Mouse (Mus musculus) B cell, adult 67 days (primary cell): ENCODE data around the gene Asdurf. TPM values are rescaled to one million over a fixed set of nuclear protein-coding genes. Genes with fewer than 3 reads are reported as not detected.

Source experiments
- total RNA-seq, 2 experiments: library from RNA; stranded (reverse); gene quantifications; 4 replicates each; pipeline ENCODE4 v1.2.4; 2023

Asdurf gene
- total RNA-seq: 10 to 100 TPM in 1 of 2 experiments, not detected in 1; 12.3 TPM

GRCm38 (mm10) chr1:53352327-53353261 lies at the start of gene Asdurf, which contains the start of the genes Gm28551 and Asnsd1:
Gene Asdurf, minus strand, starts transcription at chr1:53352619.
Gene Gm28551, minus strand, starts transcription at chr1:53352667.
Gene Asnsd1, minus strand, starts transcription at chr1:53352752.

GRCm38 (mm10) chr1:53312989-53313967 lies 39.1 kb downstream of the Asdurf start, which contains the start of gene Osgepl1:
Gene Osgepl1, plus strand, starts transcription at chr1:53313624.

Other genes with a start within 250 kb of the Asdurf start
- gene 1700019A02Rik, start 165.0 kb downstream of the Asdurf start, total RNA-seq: not detected
- gene Pms1, start 55.6 kb downstream of the Asdurf start, total RNA-seq: 10 to 100 TPM; 16.7 to 18.5 TPM
- gene Ormdl1, start 55.5 kb downstream of the Asdurf start, total RNA-seq: 10 to 100 TPM; 16.6 to 20.7 TPM
- gene Gm28778, start 55.5 kb downstream of the Asdurf start, total RNA-seq: 1 to 10 TPM in 1 of 2 experiments, under 1 TPM in 1; 0.96 to 1.9 TPM
- 10 to 100 TPM; 10.2 to 15.4 TPM for gene Osgepl1, start 39.0 kb downstream of the Asdurf start, total RNA-seq
- gene Gm28551, start within 50 bp of the Asdurf start, total RNA-seq: not detected
- 10 to 100 TPM; 53.6 to 68.3 TPM for gene Asnsd1, start 133 bp upstream of the Asdurf start, total RNA-seq